Mouse (Mus musculus) erythroblast, embryonic 14.5 days (primary cell): ENCODE results near the gene Alpk1.

Source experiments
- GATA1 ChIP-seq: IDR thresholded peaks from 2 replicates; pipeline ENCODE4 v1.6.1; 2012; ENCODE audit warnings: low read length, inconsistent platforms, mixed read lengths
- TAL1 ChIP-seq: IDR thresholded peaks from 3 replicates; pipeline ENCODE4 v1.6.1; 2012; ENCODE audit warnings: low read length, inconsistent platforms, mixed read lengths

GRCm38 (mm10) chr3:127759212-127759611 is 21.1 kb downstream of the Alpk1 start:
- TF ChIP-seq GATA1 = no peak
- no peak for TF ChIP-seq TAL1
